Mouse (Mus musculus): Measurements from ENCODE around the gene Jph3. TPM values are rescaled to one million over a fixed set of nuclear protein-coding genes. Genes with fewer than 3 reads are reported as not detected.

The Jph3 gene
- under 1 TPM in 1 of 2 experiments, not detected in 1; 0.11 TPM for total RNA-seq (2021)
- polyA plus RNA-seq (2012; rRNA removed) = 0.09 and 0.10 TPM in 2 replicates
- long read RNA-seq = 0 reads

DNA sequence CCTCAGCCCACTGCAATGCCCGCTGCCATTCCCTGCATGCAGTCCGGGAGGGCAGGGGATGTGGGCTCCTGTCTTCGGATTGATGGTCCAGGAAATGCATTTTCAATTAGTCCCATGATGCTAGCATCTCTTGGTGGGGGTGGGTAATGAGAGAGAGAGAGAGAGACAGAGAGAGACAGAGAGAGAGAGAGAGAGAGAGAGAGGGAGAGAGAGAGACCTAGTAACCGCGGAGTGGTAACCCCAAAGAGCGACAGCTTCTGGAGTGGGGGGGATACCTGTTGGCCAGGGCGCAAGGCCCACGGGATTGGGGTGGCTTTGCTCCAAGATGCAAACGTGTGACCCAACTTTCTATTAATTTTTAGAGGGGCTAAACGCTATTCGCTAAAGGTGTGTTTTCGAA, at the start of gene Jph3:
Gene Jph3 (plus strand): TSS at position 301 of the 400 bp plus-strand sequence.
- no peak within 1 kb of the TSS for H3K27ac ChIP-seq
- intact Hi-C loops (cut with DNase I) = no loop called here
- WGBS = 11% methylated on average over 12 of the region's 12 CpGs
- no peak for DNase-seq
- no peak within 1 kb of the TSS for H3K4me3 ChIP-seq
- H3K27me3 ChIP-seq (ENCODE audit: control insufficient read depth, insufficient read depth, low read length) = peaks cover 9% of the 10 kb centered on the region
- no peak within 1 kb of the TSS for H3K9ac ChIP-seq (ENCODE audit: low read depth, low read length)
- no peaks in the 10 kb centered on the region for H3K36me3 ChIP-seq (ENCODE audit: control insufficient read depth, insufficient read depth, low read length)
- no peaks in the 10 kb centered on the region for H3K79me2 ChIP-seq (replicated peaks; ENCODE audit: control insufficient read depth, insufficient read depth, low read length)
- peaks cover 2% of the 10 kb centered on the region; the same call in 1 of the 2 replicates for H3K4me1 ChIP-seq (ENCODE audit: control insufficient read depth, insufficient read depth, low read length)
- no peak for TF ChIP-seq CTCF (IDR thresholded peaks at IDR 0.05)
- no peak for TF ChIP-seq POLR2A (IDR thresholded peaks at IDR 0.05; ENCODE audit: insufficient read depth, low read depth, low read length)
- TF ChIP-seq EP300 (IDR thresholded peaks at IDR 0.05; ENCODE audit: insufficient read depth, low read depth, low read length) = no peak

DNA sequence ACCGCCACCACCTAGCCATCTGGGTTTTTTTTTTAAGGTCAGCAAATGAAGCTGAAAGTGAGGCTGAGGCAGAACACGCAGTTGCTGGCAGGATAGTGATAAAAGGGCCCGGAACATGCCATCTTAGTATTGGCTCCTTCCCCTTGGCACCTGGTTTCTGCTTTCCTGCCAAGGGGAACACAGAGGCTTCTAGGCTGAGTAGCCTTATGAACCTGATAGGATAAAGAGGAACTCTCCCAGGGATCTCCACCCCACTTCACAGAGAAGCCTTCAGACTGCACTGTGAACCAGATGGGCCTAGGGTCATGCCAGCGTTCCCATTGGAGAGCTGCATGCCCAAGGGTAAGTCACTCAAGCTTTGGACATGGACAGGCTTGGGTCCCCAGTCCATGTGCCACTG, 48.5 kb upstream of the Jph3 start:
- no peak for DNase-seq
- Histone ChIP-seq H3K27me3 (ENCODE audit: control insufficient read depth, insufficient read depth, low read length) (no peaks in the 10 kb centered on the region), H3K9ac (ENCODE audit: low read depth, low read length) (no peak overlapping the region), H3K79me2 (replicated peaks; ENCODE audit: control insufficient read depth, insufficient read depth, low read length) (no peaks in the 10 kb centered on the region), H3K4me1 (ENCODE audit: control insufficient read depth, insufficient read depth, low read length) (peaks cover 2% of the 10 kb centered on the region; the same call in 1 of the 2 replicates), H3K36me3 (ENCODE audit: control insufficient read depth, insufficient read depth, low read length) (no peaks in the 10 kb centered on the region), H3K27ac (no peak overlapping the region), H3K4me3 (no peak overlapping the region)
- intact Hi-C loops (cut with DNase I) = loop anchor here (5.0 kb wide), 1 partner anchor 34 kb away; no protein-coding TSS in a partner anchor
- TF ChIP-seq EP300 (IDR thresholded peaks at IDR 0.05; ENCODE audit: insufficient read depth, low read depth, low read length) (no peak), POLR2A (IDR thresholded peaks at IDR 0.05; ENCODE audit: insufficient read depth, low read depth, low read length) (no peak), CTCF (IDR thresholded peaks at IDR 0.05) (no peak)
- WGBS = 48% methylated on average over 4 of the region's 4 CpGs

DNA sequence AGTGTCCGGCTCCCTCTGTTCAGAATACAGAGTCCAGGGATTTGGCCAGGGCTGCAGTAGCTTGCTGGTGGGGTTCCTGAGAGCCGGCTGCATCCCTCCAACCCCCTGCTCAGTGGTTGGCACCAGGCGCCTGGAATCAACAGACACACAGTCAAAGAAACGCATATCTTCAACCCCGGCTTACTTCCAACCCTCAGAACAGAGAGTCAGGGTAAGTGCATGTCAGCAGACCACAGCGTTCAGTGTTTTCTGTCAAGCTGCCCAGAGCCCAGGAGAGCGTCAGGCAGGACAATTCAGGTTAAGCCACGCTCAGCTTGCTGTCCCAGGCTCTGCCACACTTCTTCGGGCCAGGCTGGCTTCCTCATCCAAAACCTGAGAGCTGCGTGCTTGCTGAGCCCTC, 48.0 kb upstream of the Jph3 start:
- no peak overlapping the region for H3K9ac ChIP-seq (ENCODE audit: low read depth, low read length)
- no peaks in the 10 kb centered on the region for H3K27me3 ChIP-seq (ENCODE audit: control insufficient read depth, insufficient read depth, low read length)
- intact Hi-C loops (cut with DNase I) = loop anchor here (5.0 kb wide), 1 partner anchor 34 kb away; no protein-coding TSS in a partner anchor
- H3K4me1 ChIP-seq (ENCODE audit: control insufficient read depth, insufficient read depth, low read length) = no peaks in the 10 kb centered on the region; the same call in 1 of the 2 replicates
- WGBS = 37% methylated on average over 10 of the region's 10 CpGs
- H3K36me3 ChIP-seq (ENCODE audit: control insufficient read depth, insufficient read depth, low read length) = no peaks in the 10 kb centered on the region
- TF ChIP-seq CTCF (IDR thresholded peaks at IDR 0.05) = no peak
- TF ChIP-seq EP300 (IDR thresholded peaks at IDR 0.05; ENCODE audit: insufficient read depth, low read depth, low read length) = 0 out of 2 replicates have a peak, but pooled peaks have one; percentile 38
- no peak for TF ChIP-seq POLR2A (IDR thresholded peaks at IDR 0.05; ENCODE audit: insufficient read depth, low read depth, low read length)
- H3K4me3 ChIP-seq = no peak overlapping the region
- peak in 1 of 2 experiments; percentile 50 for DNase-seq
- no peaks in the 10 kb centered on the region for H3K79me2 ChIP-seq (replicated peaks; ENCODE audit: control insufficient read depth, insufficient read depth, low read length)
- no peak overlapping the region for H3K27ac ChIP-seq

DNA sequence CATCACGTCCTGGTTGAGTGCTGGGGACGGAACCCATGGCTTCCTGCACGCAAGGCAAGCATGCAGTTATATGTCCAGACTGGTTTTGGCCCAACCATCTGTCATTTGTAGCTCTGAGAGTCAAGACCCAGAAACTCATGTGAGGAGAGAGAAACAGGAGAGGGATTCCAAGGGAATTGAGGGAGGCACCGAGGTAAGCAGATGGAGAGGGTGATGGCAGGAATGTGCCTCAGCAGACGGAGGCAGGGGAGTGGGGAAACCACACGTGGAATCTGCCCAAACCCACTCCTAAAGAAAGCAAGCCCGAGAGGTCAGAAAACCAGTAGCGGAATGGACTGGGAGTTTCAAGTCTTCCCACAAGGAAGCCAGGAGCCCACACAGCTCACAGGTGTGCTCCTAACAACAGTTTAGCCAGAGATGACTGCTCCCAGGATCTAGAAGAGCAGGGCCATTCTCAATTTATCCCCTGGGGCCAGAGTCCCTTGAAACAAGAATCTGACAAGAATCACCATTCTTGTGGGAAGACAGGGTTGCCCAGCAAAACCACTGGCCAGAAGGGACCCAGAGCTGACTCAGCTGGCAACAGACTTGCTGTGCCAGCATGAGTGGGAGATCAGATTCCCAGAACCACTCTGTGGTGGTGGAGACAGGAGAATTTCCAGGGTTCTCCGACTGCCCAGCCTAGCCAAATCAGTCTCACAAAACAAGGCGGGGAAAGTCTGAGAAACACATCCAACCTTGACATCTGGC, 46.2 kb upstream of the Jph3 start:
- Histone ChIP-seq H3K4me1 (ENCODE audit: control insufficient read depth, insufficient read depth, low read length) (no peaks in the 10 kb centered on the region; the same call in 1 of the 2 replicates), H3K36me3 (ENCODE audit: control insufficient read depth, insufficient read depth, low read length) (no peaks in the 10 kb centered on the region), H3K9ac (ENCODE audit: low read depth, low read length) (no peak overlapping the region), H3K27me3 (ENCODE audit: control insufficient read depth, insufficient read depth, low read length) (no peaks in the 10 kb centered on the region), H3K79me2 (replicated peaks; ENCODE audit: control insufficient read depth, insufficient read depth, low read length) (no peaks in the 10 kb centered on the region), H3K27ac (no peak overlapping the region), H3K4me3 (no peak overlapping the region)
- 71% methylated on average over 10 of the region's 10 CpGs for WGBS
- intact Hi-C loops (cut with DNase I) = loop anchor here (5.0 kb wide), 1 partner anchor 36 kb away; no protein-coding TSS in a partner anchor
- no peak for TF ChIP-seq CTCF (IDR thresholded peaks at IDR 0.05)
- TF ChIP-seq EP300 (IDR thresholded peaks at IDR 0.05; ENCODE audit: insufficient read depth, low read depth, low read length) = no peak
- no peak for TF ChIP-seq POLR2A (IDR thresholded peaks at IDR 0.05; ENCODE audit: insufficient read depth, low read depth, low read length)
- no peak for DNase-seq

DNA sequence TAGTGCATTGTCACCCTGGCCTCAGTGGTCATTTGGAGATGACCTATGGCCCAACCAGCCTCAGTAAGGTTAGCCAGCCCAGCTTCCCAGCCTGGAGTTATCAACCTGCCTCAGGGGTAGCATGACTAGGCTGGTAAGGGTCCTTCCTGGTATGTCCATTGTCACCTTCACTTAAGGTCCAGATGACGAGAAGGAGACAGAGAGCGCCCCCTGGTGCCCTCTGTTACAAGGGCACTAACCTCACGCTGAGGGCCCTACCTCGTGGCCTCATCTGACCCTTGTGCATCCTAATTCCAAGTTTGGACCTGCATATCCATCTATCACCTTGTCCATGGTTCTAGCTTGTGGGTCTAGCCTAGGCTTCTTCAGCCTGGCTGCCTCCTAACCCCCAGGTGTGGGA, 44.0 kb upstream of the Jph3 start:
- no peak for TF ChIP-seq POLR2A (IDR thresholded peaks at IDR 0.05; ENCODE audit: insufficient read depth, low read depth, low read length)
- TF ChIP-seq CTCF (IDR thresholded peaks at IDR 0.05) = no peak; the same call in none of the 2 replicates
- TF ChIP-seq EP300 (IDR thresholded peaks at IDR 0.05; ENCODE audit: insufficient read depth, low read depth, low read length) = peak; percentile 54; the same call in 1 of the 2 replicates
- intact Hi-C loops (cut with DNase I) = loop anchor here (1.0 kb wide), 2 partner anchors 82 to 138 kb away; no protein-coding TSS in a partner anchor
- H3K4me1 ChIP-seq (ENCODE audit: control insufficient read depth, insufficient read depth, low read length) = no peaks in the 10 kb centered on the region; the same call in 1 of the 2 replicates
- no peak overlapping the region for H3K4me3 ChIP-seq
- H3K36me3 ChIP-seq (ENCODE audit: control insufficient read depth, insufficient read depth, low read length) = no peaks in the 10 kb centered on the region
- H3K79me2 ChIP-seq (replicated peaks; ENCODE audit: control insufficient read depth, insufficient read depth, low read length) = no peaks in the 10 kb centered on the region
- H3K9ac ChIP-seq (ENCODE audit: low read depth, low read length) = no peak overlapping the region
- DNase-seq = peak; percentile 63 to 84
- H3K27ac ChIP-seq = no peak overlapping the region
- 18% methylated on average over 4 of the region's 4 CpGs for WGBS
- H3K27me3 ChIP-seq (ENCODE audit: control insufficient read depth, insufficient read depth, low read length) = no peaks in the 10 kb centered on the region

All from heart, adult 2 months (tissue).